Mouse (Mus musculus) right cerebral cortex, adult 2 months (tissue): ENCODE data around the gene Btbd35f15.
"Not testable (repeated sequence)": the region's sequence is repeated elsewhere in the genome, so short reads cannot be mapped to it uniquely, and the experiment has no call there.

Experiments used
- DNase-seq, 2 experiments: peaks; one replicate each; pipeline ENCODE4 v3.0.0; 2021 to 2022; ENCODE audit warnings: low spot score in 2 of 2

The Btbd35f15 gene

DNA sequence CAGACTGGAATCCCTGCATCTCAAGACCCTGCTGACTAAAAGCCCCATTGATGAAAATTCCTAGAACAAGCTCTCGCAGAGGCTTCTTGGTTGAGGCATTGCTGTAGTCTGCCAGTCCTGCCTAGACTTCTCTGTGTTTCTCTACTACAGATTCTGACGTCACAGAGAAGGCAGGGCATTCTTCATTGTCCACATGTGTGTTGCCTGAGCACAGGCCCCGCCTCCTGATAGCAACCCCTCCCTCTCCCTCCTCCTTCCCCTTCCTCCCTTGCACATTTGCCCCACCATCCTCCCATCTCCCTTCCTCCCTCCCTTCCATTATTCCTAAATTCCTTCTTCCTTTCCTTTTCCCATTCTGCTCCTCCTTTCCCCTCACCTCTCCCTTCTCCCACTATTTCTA, at the start of gene Btbd35f15:
Gene Btbd35f15, minus strand, starts transcription at position 101 of the 400 bp plus-strand sequence.
- not testable (repeated sequence) for DNase-seq
